Mouse (Mus musculus): ENCODE measurements around the gene Slc16a11. TPM values are rescaled to one million over a fixed set of nuclear protein-coding genes. Genes with fewer than 3 reads are reported as not detected.

The Slc16a11 gene
- total and polyA plus RNA-seq, 3 experiments = 0.34 to 9.6 (median 0.52) TPM

- Histone ChIP-seq H3K4me3 (no peak overlapping the region), H3K4me1 (ENCODE audit: control insufficient read depth, insufficient read depth, low read length) (no peaks in the 10 kb centered on the region), H3K79me2 (replicated peaks; ENCODE audit: control insufficient read depth, insufficient read depth, low read length) (no peaks in the 10 kb centered on the region), H3K27me3 (ENCODE audit: control insufficient read depth, insufficient read depth, low read length) (no peaks in the 10 kb centered on the region), H3K9ac (ENCODE audit: low read depth, low read length) (no peak overlapping the region), H3K27ac (no peak overlapping the region), H3K36me3 (ENCODE audit: control insufficient read depth, insufficient read depth, low read length) (no peaks in the 10 kb centered on the region)
- intact Hi-C loops (cut with DNase I) = no loop called here
- 32% methylated on average over 14 of the region's 14 CpGs for whole genome bisulfite sequencing
- no peak for DNase-seq
- TF ChIP-seq EP300 (IDR thresholded peaks at IDR 0.05; ENCODE audit: insufficient read depth, low read depth, low read length) (no peak), CTCF (IDR thresholded peaks at IDR 0.05) (peak; percentile 61), POLR2A (IDR thresholded peaks at IDR 0.05; ENCODE audit: insufficient read depth, low read depth, low read length) (no peak)
Measured at GRCm38 (mm10) chr11:70179401-70179800, 33.2 kb upstream of the Slc16a11 start.

GRCm38 (mm10) chr11:70180496-70180895, 32.1 kb upstream of the Slc16a11 start:
- DNase-seq = no peak
- no peak for TF ChIP-seq EP300 (IDR thresholded peaks at IDR 0.05; ENCODE audit: insufficient read depth, low read depth, low read length)
- TF ChIP-seq CTCF (IDR thresholded peaks at IDR 0.05) = no peak
- no peak for TF ChIP-seq POLR2A (IDR thresholded peaks at IDR 0.05; ENCODE audit: insufficient read depth, low read depth, low read length)
- Histone ChIP-seq H3K4me1 (ENCODE audit: control insufficient read depth, insufficient read depth, low read length) (no peaks in the 10 kb centered on the region), H3K36me3 (ENCODE audit: control insufficient read depth, insufficient read depth, low read length) (no peaks in the 10 kb centered on the region), H3K9ac (ENCODE audit: low read depth, low read length) (no peak overlapping the region), H3K79me2 (replicated peaks; ENCODE audit: control insufficient read depth, insufficient read depth, low read length) (no peaks in the 10 kb centered on the region), H3K27ac (no peak overlapping the region), H3K27me3 (ENCODE audit: control insufficient read depth, insufficient read depth, low read length) (no peaks in the 10 kb centered on the region), H3K4me3 (no peak overlapping the region)
- intact Hi-C loops (cut with DNase I) = no loop called here
- 91% methylated on average over 4 of the region's 4 CpGs for WGBS

- Histone ChIP-seq H3K4me3 (no peak overlapping the region), H3K27me3 (ENCODE audit: control insufficient read depth, insufficient read depth, low read length) (no peaks in the 10 kb centered on the region), H3K27ac (no peak overlapping the region), H3K36me3 (ENCODE audit: control insufficient read depth, insufficient read depth, low read length) (no peaks in the 10 kb centered on the region), H3K9ac (ENCODE audit: low read depth, low read length) (no peak overlapping the region), H3K79me2 (replicated peaks; ENCODE audit: control insufficient read depth, insufficient read depth, low read length) (no peaks in the 10 kb centered on the region), H3K4me1 (ENCODE audit: control insufficient read depth, insufficient read depth, low read length) (no peaks in the 10 kb centered on the region)
- intact Hi-C loops (cut with DNase I) = no loop called here
- 48% methylated on average over 7 of the region's 7 CpGs for WGBS
- TF ChIP-seq POLR2A (IDR thresholded peaks at IDR 0.05; ENCODE audit: insufficient read depth, low read depth, low read length) = no peak
- no peak for TF ChIP-seq EP300 (IDR thresholded peaks at IDR 0.05; ENCODE audit: insufficient read depth, low read depth, low read length)
- no peak for TF ChIP-seq CTCF (IDR thresholded peaks at IDR 0.05)
- no peak for DNase-seq
Measured at GRCm38 (mm10) chr11:70185120-70185519, 27.4 kb upstream of the Slc16a11 start.

GRCm38 (mm10) chr11:70189319-70190134, 23.0 kb upstream of the Slc16a11 start:
- no peak for TF ChIP-seq EP300 (IDR thresholded peaks at IDR 0.05; ENCODE audit: insufficient read depth, low read depth, low read length)
- TF ChIP-seq CTCF (IDR thresholded peaks at IDR 0.05) = no peak
- Histone ChIP-seq H3K36me3 (ENCODE audit: control insufficient read depth, insufficient read depth, low read length) (no peaks in the 10 kb centered on the region), H3K27ac (no peak overlapping the region), H3K79me2 (replicated peaks; ENCODE audit: control insufficient read depth, insufficient read depth, low read length) (no peaks in the 10 kb centered on the region), H3K9ac (ENCODE audit: low read depth, low read length) (no peak overlapping the region), H3K4me3 (no peak overlapping the region), H3K4me1 (ENCODE audit: control insufficient read depth, insufficient read depth, low read length) (no peaks in the 10 kb centered on the region; the same call in 1 of the 2 replicates), H3K27me3 (ENCODE audit: control insufficient read depth, insufficient read depth, low read length) (no peaks in the 10 kb centered on the region)
- intact Hi-C loops (cut with DNase I) = no loop called here
- 80% methylated on average over 28 of the region's 28 CpGs for WGBS
- DNase-seq = no peak

GRCm38 (mm10) chr11:70191188-70191587, 21.4 kb upstream of the Slc16a11 start:
- Histone ChIP-seq H3K79me2 (replicated peaks; ENCODE audit: control insufficient read depth, insufficient read depth, low read length) (no peaks in the 10 kb centered on the region), H3K9ac (ENCODE audit: low read depth, low read length) (no peak overlapping the region), H3K4me1 (ENCODE audit: control insufficient read depth, insufficient read depth, low read length) (no peaks in the 10 kb centered on the region; the same call in 1 of the 2 replicates), H3K4me3 (no peak overlapping the region), H3K36me3 (ENCODE audit: control insufficient read depth, insufficient read depth, low read length) (no peaks in the 10 kb centered on the region), H3K27me3 (ENCODE audit: control insufficient read depth, insufficient read depth, low read length) (no peaks in the 10 kb centered on the region), H3K27ac (no peak overlapping the region)
- WGBS = 65% methylated on average over 6 of the region's 6 CpGs
- intact Hi-C loops (cut with DNase I) = no loop called here
- no peak for TF ChIP-seq POLR2A (IDR thresholded peaks at IDR 0.05; ENCODE audit: insufficient read depth, low read depth, low read length)
- TF ChIP-seq CTCF (IDR thresholded peaks at IDR 0.05) = no peak
- no peak for TF ChIP-seq EP300 (IDR thresholded peaks at IDR 0.05; ENCODE audit: insufficient read depth, low read depth, low read length)
- no peak for DNase-seq

- no peak for DNase-seq
- WGBS = 84% methylated on average over 4 of the region's 4 CpGs
- TF ChIP-seq CTCF (IDR thresholded peaks at IDR 0.05) = no peak
- no peak for TF ChIP-seq POLR2A (IDR thresholded peaks at IDR 0.05; ENCODE audit: insufficient read depth, low read depth, low read length)
- no peak for TF ChIP-seq EP300 (IDR thresholded peaks at IDR 0.05; ENCODE audit: insufficient read depth, low read depth, low read length)
- no peak overlapping the region for H3K4me3 ChIP-seq
- H3K4me1 ChIP-seq (ENCODE audit: control insufficient read depth, insufficient read depth, low read length) = no peaks in the 10 kb centered on the region; the same call in 1 of the 2 replicates
- no peaks in the 10 kb centered on the region for H3K27me3 ChIP-seq (ENCODE audit: control insufficient read depth, insufficient read depth, low read length)
- no peaks in the 10 kb centered on the region for H3K79me2 ChIP-seq (replicated peaks; ENCODE audit: control insufficient read depth, insufficient read depth, low read length)
- intact Hi-C loops (cut with DNase I) = no loop called here
- no peaks in the 10 kb centered on the region for H3K36me3 ChIP-seq (ENCODE audit: control insufficient read depth, insufficient read depth, low read length)
- H3K9ac ChIP-seq (ENCODE audit: low read depth, low read length) = no peak overlapping the region
- H3K27ac ChIP-seq = no peak overlapping the region
Measured at GRCm38 (mm10) chr11:70192157-70192556, 20.4 kb upstream of the Slc16a11 start.

Data from heart, adult 2 months (tissue).